Mouse (Mus musculus) forebrain, embryonic 16.5 days (tissue): ENCODE results near the gene Col9a2. TPM values are rescaled to one million over a fixed set of nuclear protein-coding genes. Genes with fewer than 3 reads are reported as not detected.

ENCODE experiments used
- ATAC-seq: fragments of 200-750 bp; cut with Nextera tagmentation; 2 replicates; pipeline ENCODE4 v1.8.0; 2017; ENCODE audit warnings: mild to moderate bottlenecking, moderate library complexity
- H3K27ac ChIP-seq: fragments of 300-500 bp; sonication (generic); 2 replicates; pipeline ENCODE4 v1.5.1; 2014; ENCODE audit warnings: low read length, control low read depth
- H3K27me3 ChIP-seq: fragments of 300-500 bp; sonication (generic); replicated peaks from 2 replicates; pipeline ENCODE4 v1.6.1; 2014; ENCODE audit warnings: low read length; ENCODE audit not compliant: control insufficient read depth, insufficient read depth
- H3K36me3 ChIP-seq: fragments of 300-500 bp; sonication (generic); 2 replicates; pipeline ENCODE4 v1.6.1; 2014; ENCODE audit not compliant: control insufficient read depth, insufficient read depth
- H3K4me1 ChIP-seq: fragments of 300-500 bp; sonication (generic); replicated peaks from 2 replicates; pipeline ENCODE4 v1.6.1; 2014; ENCODE audit warnings: low read length; ENCODE audit not compliant: control insufficient read depth, insufficient read depth
- H3K4me2 ChIP-seq: fragments of 300-500 bp; sonication (generic); 2 replicates; pipeline ENCODE4 v1.6.1; 2014; ENCODE audit warnings: mild to moderate bottlenecking, low read length, control low read depth
- H3K4me3 ChIP-seq: fragments of 300-500 bp; sonication (generic); replicated peaks from 2 replicates; pipeline ENCODE4 v1.5.1; 2014; ENCODE audit warnings: mild to moderate bottlenecking, low read length, control low read depth
- H3K9ac ChIP-seq: fragments of 300-500 bp; sonication (generic); replicated peaks from 2 replicates; pipeline ENCODE4 v1.6.1; 2014; ENCODE audit warnings: low read depth, low read length, control low read depth
- H3K9me3 ChIP-seq: fragments of 300-500 bp; sonication (generic); 2 replicates; pipeline ENCODE4 v1.6.1; 2016; ENCODE audit warnings: low read length; ENCODE audit not compliant: control insufficient read depth
- WGBS: fragments of 180-500 bp; shearing (Covaris S2); extraction: QIAGEN DNeasy Blood & Tissue Kit; methylation state at CpG from one replicate; pipeline ENCODE4 v1.1.7; 2014; 5-methylcytosine and 5-hydroxymethylcytosine counted together
- polyA plus RNA-seq: library from polyadenylated mRNA; unstranded; fragments of >200 nt; fragmentation: Nextera tagmentation; extraction: Ambion mirVana; gene quantifications from 2 replicates; pipeline ENCODE4 v1.2.1, GENCODE M21; 2015

Col9a2 gene
- polyA plus RNA-seq, 1 experiment from 2014 or later, result 4.6 TPM

DNA sequence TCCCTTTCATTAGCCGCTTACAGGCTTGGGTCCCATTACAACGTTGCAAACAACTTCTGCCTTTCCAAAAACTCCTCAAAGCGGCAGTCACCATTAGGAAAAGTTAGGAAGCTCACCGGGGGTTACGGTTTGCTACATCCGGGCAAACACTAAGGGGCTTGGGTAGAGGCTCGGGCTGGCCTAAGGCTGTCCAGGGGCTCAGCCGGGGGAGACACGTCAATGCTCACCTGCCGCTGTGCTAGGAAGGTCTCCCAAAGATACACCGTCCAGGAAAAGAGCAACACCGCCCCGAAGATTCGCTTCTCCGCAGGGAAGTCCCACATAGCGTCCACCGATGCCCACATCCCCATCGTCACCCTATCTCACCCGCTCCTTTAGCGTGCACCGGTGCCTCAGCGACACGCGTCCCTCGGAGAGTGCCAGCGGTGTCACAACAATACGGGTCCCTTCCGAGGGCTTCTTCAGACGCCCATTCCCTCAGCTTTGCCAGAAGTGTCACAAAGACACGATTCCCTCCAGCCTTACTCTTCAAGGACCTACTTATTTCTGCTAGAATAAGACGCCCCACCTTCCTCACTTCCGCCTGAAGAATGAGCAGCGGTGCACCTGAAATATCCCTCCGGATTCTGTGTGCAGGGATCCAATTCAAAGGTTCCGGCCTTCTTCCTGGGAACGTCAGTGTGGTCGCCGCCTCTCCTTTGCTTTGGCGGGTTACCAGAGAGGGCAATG lies 58.6 kb downstream of the Col9a2 start, which contains the start of gene Zmpste24:
TSS of gene Zmpste24 (minus strand) at position 592 of the 729 bp plus-strand sequence.
- Histone ChIP-seq H3K36me3 (peaks cover 11% of the 10 kb centered on the region), H3K27me3 (no peaks in the 10 kb centered on the region), H3K4me1 (peaks cover 13% of the 10 kb centered on the region), H3K4me2 (peak within 1 kb of the TSS; percentile 67), H3K9me3 (no peaks in the 10 kb centered on the region), H3K4me3 (peak within 1 kb of the TSS; percentile 86), H3K9ac (peak within 1 kb of the TSS; percentile 76), H3K27ac (peak within 1 kb of the TSS; percentile 62)
- peak; percentile 96 for ATAC-seq
- under 1% methylated on average over 39 of the region's 39 CpGs for WGBS

DNA sequence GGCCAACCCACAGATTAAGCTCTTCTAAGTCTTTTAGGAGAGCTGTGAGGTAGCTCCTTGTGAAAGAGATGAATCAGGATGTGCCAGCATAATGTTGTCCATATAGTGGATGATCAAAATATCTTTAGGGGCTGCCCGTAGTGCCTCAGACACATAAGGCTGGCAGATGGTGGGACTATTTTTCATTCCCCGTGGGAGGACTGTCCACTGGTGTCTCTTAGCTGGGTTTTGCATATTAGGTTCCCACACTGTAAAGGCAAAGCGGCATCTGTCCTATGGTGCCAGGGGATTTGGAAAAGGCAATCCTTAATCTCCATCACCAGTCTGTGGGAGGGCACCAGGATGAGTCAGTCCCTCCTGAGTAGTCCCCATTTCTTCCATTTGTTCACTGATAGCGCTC lies 64.1 kb downstream of the Col9a2 start:
- no peaks in the 10 kb centered on the region for H3K27me3 ChIP-seq
- WGBS, result 86% methylated on average over 4 of the region's 4 CpGs
- H3K27ac ChIP-seq, result no peak overlapping the region
- no peaks in the 10 kb centered on the region for H3K36me3 ChIP-seq
- H3K9ac ChIP-seq, result no peak overlapping the region
- H3K9me3 ChIP-seq, result no peaks in the 10 kb centered on the region
- H3K4me3 ChIP-seq, result no peak overlapping the region
- no peak for ATAC-seq
- H3K4me1 ChIP-seq, result 0 out of 2 replicates have a peak, but pooled peaks cover 3% of the 10 kb centered on the region
- no peak overlapping the region for H3K4me2 ChIP-seq

Other genes with a start within 250 kb of the Col9a2 start
- gene Nfyc, start 207.8 kb upstream of the Col9a2 start, polyA plus RNA-seq, result 96.5 and 107 TPM in 2 replicates
- gene Rims3, start 184.6 kb upstream of the Col9a2 start, polyA plus RNA-seq, result 9.6 and 14.1 TPM in 2 replicates
- 44.6 and 44.9 TPM in 2 replicates for gene Exo5, start 114.4 kb upstream of the Col9a2 start, polyA plus RNA-seq
- gene Zfp69, start 87.7 kb upstream of the Col9a2 start, polyA plus RNA-seq, result 5.3 and 5.6 TPM in 2 replicates
- 34.4 and 36.8 TPM in 2 replicates for gene Smap2, start 22.1 kb upstream of the Col9a2 start, polyA plus RNA-seq
- 27.4 and 32.1 TPM in 2 replicates for gene Zmpste24, start 58.9 kb downstream of the Col9a2 start, polyA plus RNA-seq
- gene Tmco2, start 69.8 kb downstream of the Col9a2 start, polyA plus RNA-seq, result not detected in 2 replicates
- gene Rlf, start 175.7 kb downstream of the Col9a2 start, polyA plus RNA-seq, result 34.5 and 34.9 TPM in 2 replicates